Mouse (Mus musculus): ENCODE measurements at regions not wholly inside any gene's neighbourhood (a gene's known extent, or its start where the extent isn't known, plus 50 kb on each side); places are given as distances from the start of the nearest gene placed in this dataset.

DNA sequence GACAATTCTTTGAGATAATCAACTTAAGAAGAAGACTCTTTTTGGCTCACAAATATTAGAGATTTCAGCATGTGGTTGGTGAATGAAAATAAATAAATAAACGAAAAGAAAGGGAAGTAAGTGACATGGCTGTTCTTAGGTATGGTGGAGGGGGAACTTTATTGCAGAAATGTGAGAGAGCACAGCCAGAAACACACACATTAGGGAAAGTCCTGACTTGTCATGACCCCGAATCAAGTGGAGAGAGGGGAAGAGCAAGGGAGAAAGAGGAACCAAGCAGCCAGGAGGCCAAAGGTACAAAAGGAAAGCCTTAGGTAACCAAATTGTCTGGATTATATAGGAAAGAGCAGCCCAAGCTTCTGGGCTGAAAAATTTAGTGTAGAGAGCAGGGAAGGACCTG is 1172.7 kb downstream of the D3Ertd751e start:
- DNase-seq (ENCODE audit: low spot score in 2 of 2) = no peak

DNA sequence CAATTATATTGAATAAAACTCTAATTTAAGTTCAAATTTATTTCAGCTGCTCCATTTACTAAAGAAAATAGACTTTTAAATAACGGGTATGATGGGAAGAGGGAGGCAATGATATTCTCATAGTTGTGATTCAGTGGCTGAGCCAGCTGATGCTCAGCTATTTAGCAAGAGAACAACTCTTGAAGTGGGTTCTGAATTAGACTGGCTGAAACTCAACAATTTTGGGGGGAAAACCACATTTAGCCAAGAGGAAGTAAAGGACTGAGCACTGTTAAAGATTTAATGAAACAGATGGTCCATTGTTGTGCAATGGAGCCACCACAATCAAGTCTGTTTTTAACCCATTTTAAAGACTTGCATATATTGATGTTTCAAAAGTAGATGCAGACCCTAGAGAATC is 1193.0 kb downstream of the D3Ertd751e start:
- no peak for DNase-seq (ENCODE audit: low spot score in 2 of 2)

GRCm38 (mm10) chr3:42977066-42977465 is 1234.7 kb downstream of the D3Ertd751e start:
- DNase-seq (ENCODE audit: low spot score in 2 of 2) = no peak

All from layer of hippocampus, adult 8-10 months (tissue).